Mouse (Mus musculus): ENCODE data around the gene Mau2. TPM values are rescaled to one million over a fixed set of nuclear protein-coding genes. Genes with fewer than 3 reads are reported as not detected.
"Not testable (repeated sequence)": the region's sequence is repeated elsewhere in the genome, so short reads cannot be mapped to it uniquely, and the experiment has no call there.

Gene Mau2
- polyA plus RNA-seq, 2 experiments: 50.5 to 85.5 TPM

GRCm38 (mm10) chr8:70026151-70026550 is 16.4 kb downstream of the Mau2 start:
- no peak for DNase-seq (ENCODE audit: low spot score)
- H3K4me1 ChIP-seq (ENCODE audit: control insufficient read depth, insufficient read depth, low read length): no peaks in the 10 kb centered on the region
- 100% methylated on average over 2 of the region's 2 CpGs for WGBS

GRCm38 (mm10) chr8:70023596-70023995 is 18.9 kb downstream of the Mau2 start:
- ATAC-seq (ENCODE audit: low FRiP score, low read depth): no peak
- H3K27ac ChIP-seq (replicated peaks; ENCODE audit: low read depth, low read length): no peak overlapping the region
- no peak for DNase-seq (ENCODE audit: low spot score)
- H3K9me3 ChIP-seq (ENCODE audit: control insufficient read depth, low read length): no peaks in the 10 kb centered on the region
- peaks cover 98% of the 10 kb centered on the region for H3K36me3 ChIP-seq (ENCODE audit: control insufficient read depth, insufficient read depth, low read length)
- H3K4me3 ChIP-seq (replicated peaks; ENCODE audit: low read length): no peak overlapping the region
- no peaks in the 10 kb centered on the region for H3K4me1 ChIP-seq (ENCODE audit: control insufficient read depth, insufficient read depth, low read length)
- no peaks in the 10 kb centered on the region for H3K27me3 ChIP-seq (ENCODE audit: control insufficient read depth, insufficient read depth, low read length)
- WGBS: 90% methylated on average over 8 of the region's 8 CpGs
- TF ChIP-seq POLR2A (IDR thresholded peaks at IDR 0.05; ENCODE audit: borderline replicate concordance, extremely low read depth, insufficient read depth, insufficient read length): no peak
- no peak overlapping the region for H3K9ac ChIP-seq (ENCODE audit: low read depth, low read length, severe bottlenecking)
- no peak overlapping the region for H3K4me2 ChIP-seq (replicated peaks; ENCODE audit: low read depth, low read length, severe bottlenecking)

More at GRCm38 (mm10) chr8:70026151-70026550, 16.4 kb downstream of the Mau2 start:
- Histone ChIP-seq H3K4me2 (replicated peaks; ENCODE audit: low read depth, low read length, severe bottlenecking) (no peak overlapping the region), H3K9me3 (ENCODE audit: control insufficient read depth, low read length) (no peaks in the 10 kb centered on the region), H3K36me3 (ENCODE audit: control insufficient read depth, insufficient read depth, low read length) (peaks cover 99% of the 10 kb centered on the region), H3K27me3 (ENCODE audit: control insufficient read depth, insufficient read depth, low read length) (no peaks in the 10 kb centered on the region), H3K27ac (replicated peaks; ENCODE audit: low read depth, low read length) (no peak overlapping the region), H3K4me3 (replicated peaks; ENCODE audit: low read length) (no peak overlapping the region), H3K9ac (ENCODE audit: low read depth, low read length, severe bottlenecking) (no peak overlapping the region)
- TF ChIP-seq POLR2A (IDR thresholded peaks at IDR 0.05; ENCODE audit: borderline replicate concordance, extremely low read depth, insufficient read depth, insufficient read length): no peak
- ATAC-seq (ENCODE audit: low FRiP score, low read depth): no peak

GRCm38 (mm10) chr8:70015017-70015416 is 27.5 kb downstream of the Mau2 start:
- no peak for TF ChIP-seq POLR2A (IDR thresholded peaks at IDR 0.05; ENCODE audit: borderline replicate concordance, extremely low read depth, insufficient read depth, insufficient read length)
- Histone ChIP-seq H3K36me3 (ENCODE audit: control insufficient read depth, insufficient read depth, low read length) (peaks cover 40% of the 10 kb centered on the region), H3K4me1 (ENCODE audit: control insufficient read depth, insufficient read depth, low read length) (no peaks in the 10 kb centered on the region), H3K9me3 (ENCODE audit: control insufficient read depth, low read length) (no peaks in the 10 kb centered on the region), H3K27me3 (ENCODE audit: control insufficient read depth, insufficient read depth, low read length) (no peaks in the 10 kb centered on the region), H3K27ac (replicated peaks; ENCODE audit: low read depth, low read length) (no peak overlapping the region), H3K9ac (ENCODE audit: low read depth, low read length, severe bottlenecking) (no peak overlapping the region), H3K4me2 (replicated peaks; ENCODE audit: low read depth, low read length, severe bottlenecking) (no peak overlapping the region), H3K4me3 (replicated peaks; ENCODE audit: low read length) (no peak overlapping the region)
- no peak for DNase-seq (ENCODE audit: low spot score)
- WGBS: 72% methylated on average over 1 of the region's 1 CpGs
- ATAC-seq (ENCODE audit: low FRiP score, low read depth): no peak

- Histone ChIP-seq H3K4me1 (ENCODE audit: control insufficient read depth, insufficient read depth, low read length) (no peaks in the 10 kb centered on the region), H3K9ac (ENCODE audit: low read depth, low read length, severe bottlenecking) (no peak overlapping the region), H3K9me3 (ENCODE audit: control insufficient read depth, low read length) (no peaks in the 10 kb centered on the region), H3K36me3 (ENCODE audit: control insufficient read depth, insufficient read depth, low read length) (peaks cover 18% of the 10 kb centered on the region), H3K4me3 (replicated peaks; ENCODE audit: low read length) (no peak overlapping the region), H3K4me2 (replicated peaks; ENCODE audit: low read depth, low read length, severe bottlenecking) (no peak overlapping the region), H3K27me3 (ENCODE audit: control insufficient read depth, insufficient read depth, low read length) (no peaks in the 10 kb centered on the region), H3K27ac (replicated peaks; ENCODE audit: low read depth, low read length) (no peak overlapping the region)
- ATAC-seq (ENCODE audit: low FRiP score, low read depth) (no peak), DNase-seq (ENCODE audit: low spot score) (no peak)
- 96% methylated on average over 1 of the region's 1 CpGs for WGBS
- TF ChIP-seq POLR2A (IDR thresholded peaks at IDR 0.05; ENCODE audit: borderline replicate concordance, extremely low read depth, insufficient read depth, insufficient read length): no peak
These were observed 29.8 kb downstream of the Mau2 start for GRCm38 (mm10) chr8:70012763-70013162.

- 73% methylated on average over 3 of the region's 3 CpGs for WGBS
These were observed 30.2 kb downstream of the Mau2 start for GRCm38 (mm10) chr8:70012350-70012749.

GRCm38 (mm10) chr8:70010796-70011195 is 31.7 kb downstream of the Mau2 start:
- ATAC-seq (ENCODE audit: low FRiP score, low read depth); H3K9ac ChIP-seq (ENCODE audit: low read depth, low read length, severe bottlenecking); H3K36me3 ChIP-seq (ENCODE audit: control insufficient read depth, insufficient read depth, low read length); H3K4me1 ChIP-seq (ENCODE audit: control insufficient read depth, insufficient read depth, low read length); H3K27me3 ChIP-seq (ENCODE audit: control insufficient read depth, insufficient read depth, low read length); DNase-seq (ENCODE audit: low spot score); H3K27ac ChIP-seq (replicated peaks; ENCODE audit: low read depth, low read length); H3K9me3 ChIP-seq (ENCODE audit: control insufficient read depth, low read length); H3K4me3 ChIP-seq (replicated peaks; ENCODE audit: low read length); H3K4me2 ChIP-seq (replicated peaks; ENCODE audit: low read depth, low read length, severe bottlenecking): not testable (repeated sequence)
- WGBS: 94% methylated on average over 14 of the region's 14 CpGs

More at GRCm38 (mm10) chr8:70012350-70012749, 30.2 kb downstream of the Mau2 start:
- H3K4me2 ChIP-seq (replicated peaks; ENCODE audit: low read depth, low read length, severe bottlenecking): no peak overlapping the region
- no peaks in the 10 kb centered on the region for H3K4me1 ChIP-seq (ENCODE audit: control insufficient read depth, insufficient read depth, low read length)
- H3K9ac ChIP-seq (ENCODE audit: low read depth, low read length, severe bottlenecking): no peak overlapping the region
- H3K9me3 ChIP-seq (ENCODE audit: control insufficient read depth, low read length): no peaks in the 10 kb centered on the region
- no peak overlapping the region for H3K27ac ChIP-seq (replicated peaks; ENCODE audit: low read depth, low read length)
- ATAC-seq (ENCODE audit: low FRiP score, low read depth): no peak
- no peak for DNase-seq (ENCODE audit: low spot score)
- H3K27me3 ChIP-seq (ENCODE audit: control insufficient read depth, insufficient read depth, low read length): no peaks in the 10 kb centered on the region
- no peak for TF ChIP-seq POLR2A (IDR thresholded peaks at IDR 0.05; ENCODE audit: borderline replicate concordance, extremely low read depth, insufficient read depth, insufficient read length)
- H3K36me3 ChIP-seq (ENCODE audit: control insufficient read depth, insufficient read depth, low read length): peaks cover 13% of the 10 kb centered on the region
- H3K4me3 ChIP-seq (replicated peaks; ENCODE audit: low read length): no peak overlapping the region
